Mouse (Mus musculus) liver, embryonic 15.5 days (tissue): Measurements from ENCODE around the gene Zbtb16. TPM values are rescaled to one million over a fixed set of nuclear protein-coding genes. Genes with fewer than 3 reads are reported as not detected.

ENCODE experiments used
- ATAC-seq: fragments of 200-750 bp; cut with Nextera tagmentation; 2 replicates; pipeline ENCODE4 v1.8.0; 2017; ENCODE audit warnings: moderate number of reproducible peaks, mild to moderate bottlenecking, moderate library complexity; ENCODE audit not compliant: insufficient read depth
- H3K27ac ChIP-seq: fragments of 300-500 bp; sonication (generic); replicated peaks from 2 replicates; pipeline ENCODE4 v1.5.1; 2015; ENCODE audit warnings: mild to moderate bottlenecking, inconsistent platforms
- H3K27me3 ChIP-seq: fragments of 300-500 bp; sonication (generic); 2 replicates; pipeline ENCODE4 v1.6.1; 2015; ENCODE audit warnings: mild to moderate bottlenecking, inconsistent platforms
- H3K36me3 ChIP-seq: fragments of 300-500 bp; sonication (generic); replicated peaks from 2 replicates; pipeline ENCODE4 v1.6.1; 2015; ENCODE audit warnings: moderate library complexity, mild to moderate bottlenecking, inconsistent platforms
- H3K4me1 ChIP-seq: fragments of 300-500 bp; sonication (generic); replicated peaks from 2 replicates; pipeline ENCODE4 v1.6.1; 2015; ENCODE audit warnings: inconsistent platforms
- H3K4me2 ChIP-seq: fragments of 300-500 bp; sonication (generic); 2 replicates; pipeline ENCODE4 v1.6.1; 2015; ENCODE audit warnings: moderate library complexity, mild to moderate bottlenecking, inconsistent platforms
- H3K4me3 ChIP-seq: fragments of 300-500 bp; sonication (generic); replicated peaks from 2 replicates; pipeline ENCODE4 v1.5.1; 2015; ENCODE audit warnings: mild to moderate bottlenecking, inconsistent platforms
- H3K9ac ChIP-seq: fragments of 300-500 bp; sonication (generic); 2 replicates; pipeline ENCODE4 v1.6.1; 2015; ENCODE audit warnings: moderate library complexity, mild to moderate bottlenecking, inconsistent platforms
- H3K9me3 ChIP-seq: fragments of 300-500 bp; sonication (generic); replicated peaks from 2 replicates; pipeline ENCODE4 v1.6.1; 2016; ENCODE audit warnings: inconsistent platforms
- WGBS: fragments of 180-500 bp; shearing (Covaris S2); methylation state at CpG from one replicate; pipeline ENCODE4 v1.1.7; 2015; ENCODE audit warnings: mixed read lengths; ENCODE audit not compliant: insufficient replicate concordance; 5-methylcytosine and 5-hydroxymethylcytosine counted together
- polyA plus RNA-seq: library from polyadenylated mRNA; unstranded; fragments of >200 nt; fragmentation: Nextera tagmentation; extraction: Ambion mirVana; gene quantifications from 2 replicates; pipeline ENCODE4 v1.2.1, GENCODE M21; 2015

Zbtb16 gene
- polyA plus RNA-seq, 1 experiment from 2014 or later, result 0.54 TPM

DNA sequence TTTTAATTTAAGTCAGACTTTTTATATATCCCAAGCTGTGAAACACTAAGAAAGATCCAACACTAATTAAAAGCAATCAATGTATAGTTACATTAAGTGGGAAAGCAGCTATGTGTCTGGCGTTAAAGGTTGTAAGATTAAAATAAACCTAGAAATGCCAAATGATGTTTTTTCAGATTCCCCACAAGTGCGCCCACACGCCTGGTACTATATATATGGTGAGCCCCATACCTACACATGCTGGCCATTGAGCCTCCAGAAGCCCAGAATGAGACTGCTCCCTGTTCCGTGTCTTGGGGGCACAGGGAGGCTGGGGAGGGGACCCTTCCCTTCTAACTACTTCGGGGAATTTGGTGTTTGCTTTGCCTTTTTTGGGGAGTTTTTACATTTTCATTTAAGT, 34.7 kb downstream of the Zbtb16 start:
- Histone ChIP-seq H3K4me3 (no peak overlapping the region), H3K4me1 (peaks cover 30% of the 10 kb centered on the region), H3K9ac (no peak overlapping the region), H3K36me3 (no peaks in the 10 kb centered on the region), H3K9me3 (no peaks in the 10 kb centered on the region), H3K4me2 (no peak overlapping the region), H3K27me3 (peaks cover 46% of the 10 kb centered on the region), H3K27ac (no peak overlapping the region)
- ATAC-seq, result no peak
- WGBS, result 72% methylated on average over 5 of the region's 5 CpGs

DNA sequence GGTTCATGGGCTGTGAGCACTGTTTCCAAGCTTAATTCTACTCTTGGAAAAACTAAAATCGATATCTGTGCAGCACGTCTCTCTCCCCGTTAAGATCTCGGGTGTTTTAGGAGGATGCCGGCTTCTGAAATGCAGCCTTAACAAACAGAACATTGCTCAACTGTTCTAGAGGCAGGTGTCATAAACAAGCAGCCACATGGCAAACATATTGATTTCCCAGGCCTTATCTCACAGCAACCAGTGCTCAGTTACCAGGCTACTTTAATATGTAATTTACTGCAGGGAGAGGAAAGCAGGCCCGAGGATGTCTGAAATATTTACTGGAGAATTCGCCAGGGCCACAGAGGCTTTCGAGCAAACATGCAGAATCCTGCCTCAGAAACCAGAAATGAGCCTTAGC, 35.4 kb downstream of the Zbtb16 start:
- Histone ChIP-seq H3K4me3 (no peak overlapping the region), H3K9ac (no peak overlapping the region), H3K4me2 (no peak overlapping the region), H3K9me3 (no peaks in the 10 kb centered on the region), H3K27me3 (peaks cover 49% of the 10 kb centered on the region), H3K4me1 (peaks cover 26% of the 10 kb centered on the region), H3K27ac (no peak overlapping the region; the same call in 1 of the 2 replicates), H3K36me3 (no peaks in the 10 kb centered on the region)
- WGBS, result 31% methylated on average over 8 of the region's 8 CpGs
- ATAC-seq, result 0 out of 2 replicates have a peak, but pooled peaks have one; percentile 44

DNA sequence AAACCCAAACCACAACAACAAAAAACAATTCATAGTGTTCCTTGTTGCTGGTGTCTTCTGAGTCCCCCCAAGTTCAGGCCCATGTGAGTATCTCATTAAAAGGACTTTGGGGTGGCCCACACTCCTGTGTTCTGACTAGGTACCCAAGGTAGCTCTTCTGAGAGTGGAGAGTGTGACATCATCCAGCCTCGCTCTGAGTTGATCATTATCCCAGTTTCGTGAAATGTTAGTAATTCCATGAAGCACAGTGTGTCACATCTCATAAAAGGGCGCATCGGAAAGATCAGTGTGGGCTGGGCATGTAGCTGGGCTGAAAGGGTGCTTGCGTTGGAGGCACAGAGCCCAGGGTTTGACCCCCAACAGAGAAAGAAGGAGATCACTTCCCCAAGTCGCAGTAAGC, 38.0 kb downstream of the Zbtb16 start:
- no peak for ATAC-seq
- Histone ChIP-seq H3K4me2 (no peak overlapping the region), H3K9ac (no peak overlapping the region), H3K4me1 (peaks cover 45% of the 10 kb centered on the region), H3K36me3 (no peaks in the 10 kb centered on the region), H3K27ac (no peak overlapping the region), H3K4me3 (no peak overlapping the region), H3K27me3 (peaks cover 41% of the 10 kb centered on the region), H3K9me3 (no peaks in the 10 kb centered on the region)
- WGBS, result 56% methylated on average over 6 of the region's 6 CpGs

DNA sequence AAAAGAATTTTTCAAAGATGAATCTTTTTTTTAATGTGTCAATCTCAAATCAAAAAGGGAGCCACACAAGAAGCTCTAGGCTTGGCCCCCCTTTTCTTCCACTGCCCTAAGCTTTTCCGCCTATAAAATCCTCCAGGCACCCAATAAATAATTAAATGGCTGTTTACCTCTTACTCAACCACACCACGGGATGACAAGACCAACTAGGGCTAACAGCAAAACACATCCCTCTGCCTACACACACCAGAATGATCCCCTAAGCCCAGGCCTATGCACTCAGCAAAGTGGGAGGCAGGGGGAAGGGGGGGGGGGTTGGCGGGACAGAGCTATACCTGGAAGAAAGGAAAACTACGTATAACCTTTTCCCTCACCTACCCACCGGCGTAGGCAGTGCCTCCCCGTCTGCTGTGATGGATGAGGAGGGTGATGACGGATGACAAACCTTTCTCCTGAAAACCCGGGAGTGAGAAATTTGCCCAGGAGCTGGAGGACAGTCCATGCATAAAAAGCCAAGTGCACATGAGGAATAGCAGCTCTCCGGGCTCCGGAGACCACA, 39.7 kb downstream of the Zbtb16 start:
- Histone ChIP-seq H3K27ac (no peak overlapping the region), H3K4me2 (no peak overlapping the region), H3K4me1 (peaks cover 46% of the 10 kb centered on the region), H3K36me3 (no peaks in the 10 kb centered on the region), H3K27me3 (peaks cover 51% of the 10 kb centered on the region), H3K4me3 (no peak overlapping the region), H3K9me3 (no peaks in the 10 kb centered on the region), H3K9ac (no peak overlapping the region)
- WGBS, result 74% methylated on average over 11 of the region's 11 CpGs
- ATAC-seq, result no peak

DNA sequence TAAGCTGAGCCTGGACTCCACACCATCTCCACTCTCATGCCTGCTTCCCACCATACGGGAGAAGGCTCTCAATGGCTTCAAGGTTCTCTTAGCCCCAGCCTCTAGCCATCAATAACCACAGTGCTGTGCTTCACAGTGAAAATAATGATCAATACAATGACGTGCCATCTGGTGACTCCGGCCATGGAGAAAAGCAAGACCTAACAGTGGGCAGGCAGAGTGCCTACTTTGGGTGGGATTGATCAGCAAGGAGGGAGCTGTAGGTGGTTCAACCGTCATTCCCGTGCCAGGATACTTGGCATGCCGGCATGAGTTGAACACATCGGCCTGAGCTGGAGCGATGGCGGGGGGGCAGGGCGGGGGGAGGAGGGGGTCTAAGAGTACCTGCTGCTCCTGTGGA, 40.3 kb downstream of the Zbtb16 start:
- Histone ChIP-seq H3K4me2 (no peak overlapping the region), H3K9me3 (no peaks in the 10 kb centered on the region), H3K27ac (no peak overlapping the region), H3K9ac (no peak overlapping the region), H3K4me1 (peaks cover 41% of the 10 kb centered on the region), H3K36me3 (no peaks in the 10 kb centered on the region), H3K27me3 (peaks cover 57% of the 10 kb centered on the region), H3K4me3 (no peak overlapping the region)
- no peak for ATAC-seq
- 69% methylated on average over 10 of the region's 10 CpGs for WGBS

DNA sequence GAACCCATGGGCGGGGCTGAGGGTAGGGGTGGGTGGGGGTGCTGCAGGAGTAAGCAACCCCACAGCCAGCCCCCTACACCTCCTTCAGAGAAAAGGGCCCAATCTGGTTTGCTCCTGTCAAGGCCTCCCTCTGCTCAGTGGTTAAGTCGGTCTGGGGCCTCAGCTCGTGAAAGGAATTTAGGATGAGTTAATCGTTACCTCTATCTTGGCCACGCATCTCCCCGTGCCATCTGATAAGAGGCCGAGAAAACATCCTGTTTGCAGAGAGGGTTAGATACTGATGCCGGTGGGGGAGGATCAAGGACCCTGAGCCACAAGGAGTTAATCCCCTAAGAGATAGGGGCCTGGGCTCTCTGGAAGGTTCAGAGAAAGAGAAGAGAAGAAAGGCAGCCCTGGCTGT, 40.9 kb downstream of the Zbtb16 start:
- Histone ChIP-seq H3K4me1 (peaks cover 34% of the 10 kb centered on the region), H3K27ac (no peak overlapping the region), H3K27me3 (peaks cover 60% of the 10 kb centered on the region), H3K4me3 (no peak overlapping the region), H3K4me2 (no peak overlapping the region; the same call in 1 of the 2 replicates), H3K9ac (no peak overlapping the region), H3K36me3 (no peaks in the 10 kb centered on the region), H3K9me3 (no peaks in the 10 kb centered on the region)
- no peak for ATAC-seq
- 4% methylated on average over 8 of the region's 8 CpGs for WGBS

DNA sequence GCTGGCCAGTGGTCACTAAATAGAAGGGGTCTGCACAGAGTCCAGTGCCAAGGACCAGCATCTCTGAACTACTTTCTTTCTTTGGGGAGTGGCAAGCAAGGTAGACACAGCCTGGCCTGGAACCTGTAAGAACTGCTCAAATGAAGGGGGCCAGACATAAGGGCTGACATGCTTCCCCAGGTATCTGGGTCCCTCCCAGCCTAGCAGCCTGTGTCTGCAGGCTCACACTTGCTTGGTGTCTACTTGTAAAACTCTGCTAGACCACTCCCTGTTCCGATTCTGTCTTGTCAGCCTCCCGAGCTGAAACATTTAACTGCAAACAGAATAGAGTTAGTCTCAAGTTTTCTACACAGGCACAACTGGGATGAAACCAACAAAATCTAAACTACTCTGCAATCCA, 41.6 kb downstream of the Zbtb16 start:
- no peak overlapping the region for H3K27ac ChIP-seq
- H3K36me3 ChIP-seq, result no peaks in the 10 kb centered on the region
- no peak overlapping the region for H3K4me3 ChIP-seq
- H3K27me3 ChIP-seq, result peaks cover 60% of the 10 kb centered on the region
- peaks cover 33% of the 10 kb centered on the region for H3K4me1 ChIP-seq
- H3K4me2 ChIP-seq, result no peak overlapping the region
- 32% methylated on average over 2 of the region's 2 CpGs for WGBS
- no peak for ATAC-seq
- no peak overlapping the region for H3K9ac ChIP-seq
- H3K9me3 ChIP-seq, result no peaks in the 10 kb centered on the region

DNA sequence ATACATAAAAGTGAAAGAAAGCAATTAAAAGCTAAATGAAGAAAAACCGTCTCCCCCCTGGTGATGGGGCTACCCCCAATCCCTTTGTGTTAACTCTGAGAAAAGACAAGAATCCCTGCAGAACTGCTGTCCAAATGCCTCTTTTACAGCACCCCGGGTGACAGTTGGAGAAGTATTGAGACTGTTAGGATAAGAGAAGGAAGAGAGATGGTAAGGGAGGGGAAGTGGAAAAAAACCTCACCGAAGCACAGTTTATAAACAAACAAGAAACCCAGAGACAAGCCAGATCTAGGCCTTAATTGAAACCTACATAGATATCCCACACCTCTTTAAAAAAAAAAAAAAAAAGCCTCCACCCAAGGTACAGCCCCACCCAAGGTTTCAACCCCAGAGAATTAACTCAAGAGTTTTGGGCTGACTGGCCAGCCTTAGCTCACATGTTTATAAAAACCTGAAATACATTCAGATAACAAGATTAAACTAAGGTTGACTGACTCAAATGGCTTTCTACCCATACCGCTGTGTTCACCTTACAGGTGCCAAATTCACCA, 42.3 kb downstream of the Zbtb16 start:
- peaks cover 33% of the 10 kb centered on the region for H3K4me1 ChIP-seq
- H3K4me3 ChIP-seq, result no peak overlapping the region
- no peak for ATAC-seq
- H3K9ac ChIP-seq, result no peak overlapping the region
- no peak overlapping the region for H3K27ac ChIP-seq
- H3K27me3 ChIP-seq, result peaks cover 60% of the 10 kb centered on the region
- no peaks in the 10 kb centered on the region for H3K9me3 ChIP-seq
- no peak overlapping the region for H3K4me2 ChIP-seq
- H3K36me3 ChIP-seq, result no peaks in the 10 kb centered on the region
- WGBS, result 34% methylated on average over 4 of the region's 4 CpGs

DNA sequence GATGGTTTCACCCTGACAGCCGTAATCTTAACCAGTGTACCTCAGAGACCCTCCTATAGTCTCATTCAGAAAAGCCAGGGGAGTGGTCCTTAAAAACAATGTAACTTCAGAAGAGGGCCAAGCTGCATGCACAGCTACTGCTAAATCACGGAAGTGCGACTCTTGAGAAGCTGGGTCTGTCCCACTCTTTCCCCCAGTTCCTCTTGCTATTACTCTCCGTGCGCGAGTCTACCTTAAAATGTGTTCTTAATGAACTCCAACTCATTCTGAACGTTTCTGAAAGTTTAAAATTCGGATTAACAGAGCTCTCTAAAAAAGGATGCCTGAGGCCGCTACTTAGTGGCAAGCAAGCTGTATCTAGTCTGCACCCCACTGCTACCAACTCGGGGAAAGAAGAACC, 45.4 kb downstream of the Zbtb16 start:
- Histone ChIP-seq H3K4me2 (no peak overlapping the region), H3K4me3 (no peak overlapping the region), H3K9me3 (no peaks in the 10 kb centered on the region), H3K9ac (no peak overlapping the region), H3K36me3 (no peaks in the 10 kb centered on the region), H3K27ac (no peak overlapping the region), H3K27me3 (peaks cover 39% of the 10 kb centered on the region), H3K4me1 (peaks cover 31% of the 10 kb centered on the region)
- ATAC-seq, result no peak
- 62% methylated on average over 10 of the region's 10 CpGs for WGBS

DNA sequence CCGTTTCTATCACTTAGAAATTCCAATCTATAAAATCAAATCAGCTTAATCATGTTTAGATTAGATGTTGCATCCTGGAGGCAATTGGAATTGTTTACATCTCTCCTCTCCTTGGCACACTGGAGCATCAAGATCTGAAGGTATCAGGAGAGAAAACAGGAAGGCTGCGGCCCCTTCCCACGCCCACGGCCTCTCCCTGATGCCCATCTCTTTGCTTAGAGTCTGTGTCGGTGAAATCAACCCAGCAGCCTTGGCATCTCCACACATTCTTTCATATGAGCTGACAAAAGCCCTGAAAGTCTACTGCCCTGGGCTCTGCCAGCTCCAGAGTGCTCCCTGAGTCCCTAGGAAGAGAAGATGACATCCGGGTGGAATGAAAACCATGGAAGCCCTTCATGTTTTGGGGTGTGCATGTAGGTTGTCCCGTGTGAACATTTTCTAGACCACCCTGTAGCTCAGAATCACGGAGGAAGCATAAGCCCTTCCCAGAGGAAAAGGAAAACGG, 48.1 kb downstream of the Zbtb16 start:
- WGBS, result 48% methylated on average over 9 of the region's 9 CpGs
- H3K4me1 ChIP-seq, result peaks cover 6% of the 10 kb centered on the region; the same call in 1 of the 2 replicates
- H3K36me3 ChIP-seq, result no peaks in the 10 kb centered on the region
- no peak overlapping the region for H3K4me2 ChIP-seq
- no peak overlapping the region for H3K27ac ChIP-seq
- no peak for ATAC-seq
- H3K9me3 ChIP-seq, result no peaks in the 10 kb centered on the region
- H3K27me3 ChIP-seq, result peaks cover 47% of the 10 kb centered on the region
- no peak overlapping the region for H3K9ac ChIP-seq
- no peak overlapping the region for H3K4me3 ChIP-seq

DNA sequence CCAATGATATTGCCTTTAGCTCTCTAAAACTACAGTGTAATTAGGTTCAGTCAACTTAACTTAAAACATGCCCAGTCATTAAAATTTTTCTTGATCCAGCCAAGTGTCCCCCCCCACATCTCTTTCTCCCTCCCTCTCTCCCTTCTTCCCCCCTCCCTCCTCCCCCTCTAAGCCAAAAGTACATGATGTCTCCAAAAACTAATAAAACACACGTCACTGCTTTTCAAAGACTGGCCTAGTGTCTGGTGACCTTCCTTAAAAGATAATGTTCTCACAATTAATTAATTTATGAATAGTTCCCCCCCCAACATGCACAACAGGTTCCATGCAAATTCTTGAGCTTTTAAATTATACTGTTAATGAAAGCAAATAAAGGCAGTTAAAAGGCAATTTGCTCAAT, 48.7 kb downstream of the Zbtb16 start:
- no peak overlapping the region for H3K4me2 ChIP-seq
- H3K4me1 ChIP-seq, result 0 out of 2 replicates have a peak, but pooled peaks cover under 1% of the 10 kb centered on the region
- H3K9ac ChIP-seq, result no peak overlapping the region
- ATAC-seq, result no peak
- no peaks in the 10 kb centered on the region for H3K9me3 ChIP-seq
- H3K27ac ChIP-seq, result no peak overlapping the region
- 33% methylated on average over 1 of the region's 1 CpGs for WGBS
- H3K4me3 ChIP-seq, result no peak overlapping the region
- H3K36me3 ChIP-seq, result no peaks in the 10 kb centered on the region
- peaks cover 45% of the 10 kb centered on the region for H3K27me3 ChIP-seq

DNA sequence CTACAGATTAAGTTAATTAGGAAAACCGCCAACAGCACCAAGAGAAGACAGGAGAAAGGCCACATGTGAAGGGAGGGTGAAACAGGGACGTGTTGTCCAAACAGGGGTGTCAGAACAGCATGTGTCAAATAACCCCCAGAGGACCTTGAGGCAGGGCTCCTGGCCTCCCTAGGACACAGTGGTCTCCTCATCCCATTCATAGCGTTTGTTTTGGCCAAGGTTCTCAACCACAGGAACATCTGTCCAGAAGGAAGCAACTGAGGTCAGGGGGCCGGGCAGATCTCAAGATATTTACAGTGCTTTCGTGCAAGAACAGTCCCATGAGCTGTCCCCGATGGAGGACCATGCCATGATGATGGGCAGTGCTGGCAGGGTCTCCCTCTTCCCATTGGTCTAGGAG, 49.2 kb downstream of the Zbtb16 start:
- WGBS, result 28% methylated on average over 6 of the region's 6 CpGs
- H3K36me3 ChIP-seq, result no peaks in the 10 kb centered on the region
- H3K4me3 ChIP-seq, result no peak overlapping the region
- peaks cover 45% of the 10 kb centered on the region for H3K27me3 ChIP-seq
- no peaks in the 10 kb centered on the region for H3K4me1 ChIP-seq
- H3K9ac ChIP-seq, result no peak overlapping the region
- no peaks in the 10 kb centered on the region for H3K9me3 ChIP-seq
- no peak overlapping the region for H3K4me2 ChIP-seq
- H3K27ac ChIP-seq, result no peak overlapping the region
- ATAC-seq, result no peak
